Mouse (Mus musculus): ENCODE results near the gene Rab11b. TPM values are rescaled to one million over a fixed set of nuclear protein-coding genes. Genes with fewer than 3 reads are reported as not detected.
"Not testable (repeated sequence)": the region's sequence is repeated elsewhere in the genome, so short reads cannot be mapped to it uniquely, and the experiment has no call there.

The Rab11b gene
- polyA plus RNA-seq, 1 experiment from 2014 or later: 111 TPM

DNA sequence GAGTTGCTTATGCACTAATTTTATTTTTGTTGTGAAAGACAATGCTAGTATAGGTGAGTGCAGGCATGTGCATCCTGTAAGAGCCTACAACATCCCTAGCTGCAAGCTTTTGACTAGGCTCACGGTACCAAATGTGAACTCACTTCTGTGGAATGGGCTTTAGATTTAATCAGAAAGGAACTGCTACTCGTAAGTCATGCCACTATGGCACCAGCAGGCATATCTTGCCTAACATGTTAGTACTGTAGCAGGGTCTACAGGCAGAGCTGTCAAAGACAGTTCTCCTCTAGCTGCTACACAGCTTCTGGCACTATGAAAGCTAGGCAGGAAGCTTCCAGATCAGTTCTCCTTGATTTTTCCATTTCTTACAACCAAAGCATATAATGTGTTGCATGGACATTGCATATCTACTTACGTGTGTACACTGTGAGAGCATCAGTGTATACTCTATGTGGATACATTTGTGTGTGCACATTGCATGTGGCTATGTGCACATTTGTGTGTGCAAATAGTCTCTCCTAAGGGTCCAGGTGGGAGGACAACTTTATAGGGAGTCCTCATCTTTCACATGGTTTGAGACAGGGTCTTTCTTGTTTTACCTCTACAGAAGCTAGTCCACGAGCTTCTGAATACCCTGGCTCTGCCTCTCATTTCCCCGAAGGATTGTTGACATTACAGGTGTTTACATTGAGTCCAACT lies 15.5 kb downstream of the Rab11b start:
- H3K36me3 ChIP-seq (replicated peaks): peaks cover 44% of the 10 kb centered on the region
- no peak overlapping the region for H3K27ac ChIP-seq (replicated peaks)
- no peak overlapping the region for H3K9ac ChIP-seq
- 78% methylated on average over 5 of the region's 5 CpGs for WGBS (ENCODE audit: insufficient replicate concordance)
- no peak overlapping the region for H3K4me3 ChIP-seq (replicated peaks)
- no peaks in the 10 kb centered on the region for H3K27me3 ChIP-seq
- H3K4me1 ChIP-seq (replicated peaks): peaks cover 11% of the 10 kb centered on the region
- H3K9me3 ChIP-seq (replicated peaks): no peaks in the 10 kb centered on the region
- ATAC-seq (ENCODE audit: insufficient read depth): no peak
- no peak overlapping the region for H3K4me2 ChIP-seq

DNA sequence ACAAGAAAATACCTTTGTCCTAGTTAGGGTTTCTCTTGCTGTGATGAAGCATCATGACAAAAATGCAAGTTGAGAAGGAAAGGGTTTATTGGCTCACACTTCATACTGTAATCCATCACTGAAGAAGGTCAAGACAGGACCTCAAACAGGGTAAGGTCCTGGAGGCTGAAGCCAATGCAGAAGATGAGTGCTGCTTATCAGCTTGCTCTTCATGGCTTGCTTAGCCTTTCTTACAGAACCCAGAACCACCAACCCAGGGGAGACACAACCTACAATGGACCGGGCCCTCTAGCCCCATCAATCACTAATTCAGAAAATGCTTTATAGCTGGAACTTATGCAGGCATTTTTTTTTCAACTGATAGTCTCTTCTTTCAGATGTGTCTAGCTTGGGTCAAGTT lies 17.9 kb downstream of the Rab11b start:
- no peak overlapping the region for H3K27ac ChIP-seq (replicated peaks)
- H3K36me3 ChIP-seq (replicated peaks): peaks cover 20% of the 10 kb centered on the region
- H3K4me2 ChIP-seq: no peak overlapping the region
- no peaks in the 10 kb centered on the region for H3K9me3 ChIP-seq (replicated peaks)
- H3K27me3 ChIP-seq: no peaks in the 10 kb centered on the region
- H3K4me3 ChIP-seq (replicated peaks): no peak overlapping the region
- no peak overlapping the region for H3K9ac ChIP-seq
- no peak for ATAC-seq (ENCODE audit: insufficient read depth)
- peaks cover 11% of the 10 kb centered on the region for H3K4me1 ChIP-seq (replicated peaks)
- 89% methylated on average over 1 of the region's 1 CpGs for WGBS (ENCODE audit: insufficient replicate concordance)

DNA sequence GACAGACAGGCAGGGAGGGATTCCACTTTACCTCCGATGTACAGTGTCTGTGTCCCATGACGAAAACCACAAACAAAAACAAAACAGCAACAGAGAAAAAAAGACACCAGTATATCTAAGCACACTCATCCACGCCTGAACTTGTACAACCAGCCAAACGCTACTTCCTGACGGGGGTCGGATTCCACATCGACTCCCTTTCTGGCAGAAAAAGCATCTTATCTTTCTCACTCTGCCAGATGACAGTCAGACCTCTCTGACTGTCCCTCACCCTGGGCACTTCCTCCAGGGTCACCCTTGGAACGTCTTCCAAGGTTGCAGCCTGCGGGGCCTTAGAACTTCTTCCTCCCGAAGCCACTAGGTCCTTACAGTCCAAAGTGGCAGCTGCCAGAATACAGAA lies 26.8 kb downstream of the Rab11b start:
- ATAC-seq (ENCODE audit: insufficient read depth); H3K4me2 ChIP-seq; H3K36me3 ChIP-seq (replicated peaks); H3K27ac ChIP-seq (replicated peaks); H3K9me3 ChIP-seq (replicated peaks); H3K4me3 ChIP-seq (replicated peaks); H3K9ac ChIP-seq; H3K27me3 ChIP-seq; H3K4me1 ChIP-seq (replicated peaks): not testable (repeated sequence)
- 39% methylated on average over 10 of the region's 10 CpGs for WGBS (ENCODE audit: insufficient replicate concordance)

- not testable (repeated sequence) for H3K9me3 ChIP-seq (replicated peaks); H3K27me3 ChIP-seq; H3K4me1 ChIP-seq (replicated peaks); H3K4me2 ChIP-seq; H3K9ac ChIP-seq; H3K27ac ChIP-seq (replicated peaks); H3K36me3 ChIP-seq (replicated peaks); H3K4me3 ChIP-seq (replicated peaks); ATAC-seq (ENCODE audit: insufficient read depth)
- 49% methylated on average over 9 of the region's 9 CpGs for WGBS (ENCODE audit: insufficient replicate concordance)
Observed at GRCm38 (mm10) chr17:33732556-33733083, 27.7 kb downstream of the Rab11b start.

GRCm38 (mm10) chr17:33729215-33729614 lies 31.1 kb downstream of the Rab11b start:
- Histone ChIP-seq H3K27ac (replicated peaks) (no peak overlapping the region), H3K4me1 (replicated peaks) (no peaks in the 10 kb centered on the region), H3K27me3 (peaks cover 3% of the 10 kb centered on the region; the same call in 1 of the 2 replicates), H3K36me3 (replicated peaks) (no peaks in the 10 kb centered on the region), H3K9ac (no peak overlapping the region), H3K4me2 (no peak overlapping the region), H3K4me3 (replicated peaks) (no peak overlapping the region), H3K9me3 (replicated peaks) (no peaks in the 10 kb centered on the region)
- no peak for ATAC-seq (ENCODE audit: insufficient read depth)
- whole genome bisulfite sequencing (ENCODE audit: insufficient replicate concordance): 52% methylated on average over 2 of the region's 2 CpGs

DNA sequence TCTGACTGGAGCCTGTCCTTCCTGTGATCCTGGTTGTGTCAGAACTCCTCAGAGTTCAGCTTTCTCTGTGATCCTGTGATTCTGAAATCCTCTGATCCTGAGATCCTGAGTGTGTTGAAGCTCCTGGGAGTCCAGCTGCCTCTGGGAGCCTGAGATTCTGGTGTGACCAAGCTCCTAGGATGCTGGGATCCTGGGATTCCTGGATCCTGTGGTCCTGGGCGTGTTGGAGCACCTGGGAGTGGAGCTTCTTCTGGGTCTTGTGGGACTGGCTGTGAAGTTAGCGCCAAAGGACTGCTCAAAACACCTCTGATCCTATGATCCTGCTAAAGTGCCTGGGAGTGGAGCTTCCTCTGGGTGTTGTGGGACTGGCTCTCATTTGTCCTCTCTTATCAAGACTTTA lies 31.9 kb downstream of the Rab11b start:
- Histone ChIP-seq H3K9me3 (replicated peaks) (no peaks in the 10 kb centered on the region), H3K36me3 (replicated peaks) (no peaks in the 10 kb centered on the region), H3K4me3 (replicated peaks) (no peak overlapping the region), H3K9ac (no peak overlapping the region), H3K4me2 (no peak overlapping the region), H3K4me1 (replicated peaks) (no peaks in the 10 kb centered on the region), H3K27ac (replicated peaks) (no peak overlapping the region), H3K27me3 (peaks cover 3% of the 10 kb centered on the region; the same call in 1 of the 2 replicates)
- 55% methylated on average over 2 of the region's 2 CpGs for WGBS (ENCODE audit: insufficient replicate concordance)
- ATAC-seq (ENCODE audit: insufficient read depth): no peak

DNA sequence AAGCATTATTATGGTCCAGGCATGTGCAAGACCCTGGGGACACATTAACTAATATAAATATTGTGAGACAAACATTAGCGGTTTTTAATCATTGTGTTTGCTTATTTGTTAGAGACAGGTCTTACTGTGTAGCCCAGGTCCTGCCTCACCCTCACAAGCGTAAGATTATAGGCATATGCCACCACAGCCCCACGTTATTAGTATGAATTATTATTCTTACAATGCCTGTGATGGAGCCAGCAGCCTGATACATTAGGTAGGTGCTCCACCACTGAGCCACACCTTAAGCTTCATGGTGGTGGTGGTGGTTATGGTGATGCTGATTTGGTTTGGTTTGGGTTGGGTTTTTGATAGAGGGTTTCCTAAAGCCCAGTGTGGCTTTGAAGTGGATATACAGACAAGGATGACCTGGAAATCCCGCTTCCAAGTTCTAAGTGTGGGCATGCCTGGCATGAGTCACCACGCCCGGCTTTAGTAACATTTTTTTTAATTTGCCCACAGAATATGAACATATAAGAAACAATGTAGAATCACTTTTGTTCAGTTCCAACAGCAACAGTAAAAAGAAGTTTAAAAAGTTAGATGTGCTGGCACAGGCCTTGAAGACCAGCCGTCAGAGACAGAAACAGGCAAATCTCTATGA lies 40.5 kb downstream of the Rab11b start:
- 80% methylated on average over 7 of the region's 7 CpGs for WGBS (ENCODE audit: insufficient replicate concordance)
- Histone ChIP-seq H3K27me3 (no peaks in the 10 kb centered on the region), H3K4me2 (no peak overlapping the region), H3K9me3 (replicated peaks) (no peaks in the 10 kb centered on the region), H3K9ac (no peak overlapping the region), H3K27ac (replicated peaks) (peak overlapping the region; percentile 71; the same call in 1 of the 2 replicates), H3K4me3 (replicated peaks) (no peak overlapping the region), H3K36me3 (replicated peaks) (peaks cover 19% of the 10 kb centered on the region), H3K4me1 (replicated peaks) (peaks cover 38% of the 10 kb centered on the region)
- no peak for ATAC-seq (ENCODE audit: insufficient read depth)

DNA sequence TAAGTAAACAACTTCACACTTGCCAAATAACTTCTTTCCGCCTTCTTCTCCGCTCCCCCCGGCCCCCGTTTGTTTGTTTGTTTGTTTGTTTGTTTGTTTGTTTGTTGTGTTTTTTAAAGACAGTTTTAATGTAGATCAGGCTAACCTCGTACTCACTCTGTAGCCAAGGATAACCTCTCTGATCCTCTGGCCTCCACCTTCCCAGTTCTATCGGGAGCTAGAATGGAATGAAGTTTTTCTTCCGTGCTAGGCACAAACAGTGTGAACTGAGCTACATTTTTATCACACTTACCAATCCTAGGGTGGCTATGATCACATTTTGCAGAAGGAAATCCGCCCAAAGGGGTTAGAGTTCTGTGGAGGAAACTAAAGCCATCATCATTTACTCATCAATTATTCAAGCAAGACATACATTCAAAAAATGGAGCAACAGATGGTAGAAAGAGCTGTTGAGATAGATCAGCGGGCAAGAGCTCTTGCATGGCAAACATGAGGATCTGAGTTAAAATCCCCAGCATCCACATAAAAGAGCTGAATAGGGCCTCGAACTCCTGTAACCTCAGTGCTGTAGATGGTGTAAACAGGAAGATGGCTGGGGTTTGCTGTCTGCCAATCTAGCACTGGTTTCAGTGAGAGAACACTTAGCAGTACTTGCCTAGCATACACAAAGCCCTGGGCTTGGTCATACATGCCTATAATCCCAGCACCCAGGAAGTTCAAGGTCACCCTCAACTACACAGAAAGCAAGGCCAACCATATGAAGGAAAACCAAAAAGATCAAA lies 41.2 kb downstream of the Rab11b start:
- peaks cover 45% of the 10 kb centered on the region for H3K4me1 ChIP-seq (replicated peaks)
- peak overlapping the region; percentile 47 for H3K4me2 ChIP-seq
- H3K27ac ChIP-seq (replicated peaks): peak overlapping the region; percentile 71
- ATAC-seq (ENCODE audit: insufficient read depth): no peak
- peaks cover 25% of the 10 kb centered on the region for H3K36me3 ChIP-seq (replicated peaks)
- H3K9me3 ChIP-seq (replicated peaks): no peaks in the 10 kb centered on the region
- H3K4me3 ChIP-seq (replicated peaks): peak overlapping the region; percentile 94
- WGBS (ENCODE audit: insufficient replicate concordance): 37% methylated on average over 10 of the region's 10 CpGs
- H3K9ac ChIP-seq: 0 out of 2 replicates have a peak overlapping the region, but pooled peaks have one; percentile 11
- H3K27me3 ChIP-seq: no peaks in the 10 kb centered on the region

DNA sequence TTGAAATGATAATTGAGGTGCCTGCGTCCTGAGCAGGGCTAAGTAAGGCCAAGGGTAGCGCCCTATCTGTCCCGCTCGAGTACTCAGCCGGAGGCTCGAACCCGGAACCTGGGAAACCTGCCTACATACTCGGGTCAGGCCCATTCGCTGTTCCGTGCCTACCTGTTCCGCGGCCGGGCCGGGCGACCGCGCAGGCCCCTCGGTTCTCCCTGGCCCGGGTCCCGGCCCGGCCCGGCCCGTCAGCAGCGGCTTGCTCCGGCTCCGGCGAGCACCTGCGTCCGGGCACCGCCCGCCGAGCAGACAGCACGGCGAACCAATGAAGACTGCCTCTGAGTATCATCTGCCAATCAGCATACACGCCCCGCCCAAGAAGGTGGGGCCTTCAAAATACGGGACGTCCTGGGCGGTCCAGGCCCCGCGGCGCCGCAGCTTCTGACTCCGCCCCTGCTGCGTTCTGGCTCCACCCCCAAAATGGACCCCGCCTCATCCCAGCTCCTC lies 41.9 kb downstream of the Rab11b start, which contains the start of gene March2:
Gene March2 (minus strand): TSS at position 287 of the 498 bp plus-strand sequence.
- under 1% methylated on average over 46 of the region's 46 CpGs for WGBS (ENCODE audit: insufficient replicate concordance)
- ATAC-seq (ENCODE audit: insufficient read depth): peak; percentile 97
- H3K27me3 ChIP-seq: no peaks in the 10 kb centered on the region
- no peaks in the 10 kb centered on the region for H3K9me3 ChIP-seq (replicated peaks)
- peak within 1 kb of the TSS; percentile 73 for H3K4me2 ChIP-seq
- H3K27ac ChIP-seq (replicated peaks): peak within 1 kb of the TSS; percentile 94
- H3K4me1 ChIP-seq (replicated peaks): peaks cover 49% of the 10 kb centered on the region
- H3K4me3 ChIP-seq (replicated peaks): peak within 1 kb of the TSS; percentile 94
- H3K36me3 ChIP-seq (replicated peaks): peaks cover 25% of the 10 kb centered on the region
- peak within 1 kb of the TSS; percentile 94 for H3K9ac ChIP-seq

- H3K27me3 ChIP-seq: no peaks in the 10 kb centered on the region
- peak overlapping the region; percentile 73 for H3K4me2 ChIP-seq
- H3K4me1 ChIP-seq (replicated peaks): peaks cover 49% of the 10 kb centered on the region
- H3K4me3 ChIP-seq (replicated peaks): peak overlapping the region; percentile 94
- 5% methylated on average over 8 of the region's 8 CpGs for WGBS (ENCODE audit: insufficient replicate concordance)
- peaks cover 25% of the 10 kb centered on the region for H3K36me3 ChIP-seq (replicated peaks)
- no peak for ATAC-seq (ENCODE audit: insufficient read depth)
- peak overlapping the region; percentile 94 for H3K27ac ChIP-seq (replicated peaks)
- H3K9ac ChIP-seq: peak overlapping the region; percentile 94
- H3K9me3 ChIP-seq (replicated peaks): no peaks in the 10 kb centered on the region
Observed at GRCm38 (mm10) chr17:33717982-33718381, 42.3 kb downstream of the Rab11b start.

GRCm38 (mm10) chr17:33717246-33717645 lies 43.1 kb downstream of the Rab11b start:
- no peaks in the 10 kb centered on the region for H3K9me3 ChIP-seq (replicated peaks)
- H3K36me3 ChIP-seq (replicated peaks): peaks cover 26% of the 10 kb centered on the region
- WGBS (ENCODE audit: insufficient replicate concordance): 84% methylated on average over 1 of the region's 1 CpGs
- H3K4me3 ChIP-seq (replicated peaks): peak overlapping the region; percentile 94
- no peak for ATAC-seq (ENCODE audit: insufficient read depth)
- peak overlapping the region; percentile 94 for H3K27ac ChIP-seq (replicated peaks)
- H3K9ac ChIP-seq: peak overlapping the region; percentile 94
- peak overlapping the region; percentile 73 for H3K4me2 ChIP-seq
- no peaks in the 10 kb centered on the region for H3K27me3 ChIP-seq
- H3K4me1 ChIP-seq (replicated peaks): peaks cover 51% of the 10 kb centered on the region

Data from liver, embryonic 15.5 days (tissue).